Mouse (Mus musculus) liver, adult 2 months (tissue): ENCODE measurements around the gene Ralgps1.

Experiments
- CTCF ChIP-seq: fragments of 200-500 bp; IDR thresholded peaks from 2 replicates; pipeline ENCODE4 v1.5.1; 2011; ENCODE audit warnings: low read depth, low read length, control low read depth
- POLR2A ChIP-seq: fragments of 200-500 bp; IDR thresholded peaks from 2 replicates; pipeline ENCODE4 v1.6.1; 2011; ENCODE audit warnings: low read length, control low read depth; ENCODE audit not compliant: insufficient read depth; ENCODE audit errors: extremely low read depth

DNA sequence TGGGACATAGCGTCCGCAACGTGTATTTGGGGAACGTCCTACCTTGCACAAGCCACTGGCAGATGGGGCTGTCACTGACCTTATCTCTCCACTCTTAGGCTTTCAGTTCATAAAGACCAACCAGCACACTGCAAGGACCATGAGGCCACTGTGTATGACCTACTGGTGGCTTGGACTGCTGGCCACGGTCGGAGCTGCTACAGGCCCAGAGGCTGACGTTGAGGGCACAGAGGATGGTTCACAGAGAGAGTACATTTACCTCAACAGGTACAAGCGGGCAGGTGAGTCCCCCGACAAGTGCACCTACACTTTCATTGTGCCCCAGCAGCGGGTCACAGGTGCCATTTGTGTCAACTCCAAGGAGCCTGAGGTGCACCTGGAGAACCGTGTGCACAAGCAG, 143.2 kb downstream of the Ralgps1 start:
- TF ChIP-seq CTCF (no peak), POLR2A (no peak)
